Mouse (Mus musculus): ENCODE measurements around the gene Gale.

- TF ChIP-seq POLR2A (IDR thresholded peaks at IDR 0.05; ENCODE audit: low read depth, low read length) (no peak), CTCF (IDR thresholded peaks at IDR 0.05; ENCODE audit: borderline replicate concordance, insufficient read depth, low read length) (no peak)
Measured at GRCm38 (mm10) chr4:135926861-135927260, 36.7 kb upstream of the Gale start.

All from embryonic fibroblast, embryonic 13.5 days (primary cell).